Mouse (Mus musculus): Measurements from ENCODE around the gene Itih5. TPM values are rescaled to one million over a fixed set of nuclear protein-coding genes. Genes with fewer than 3 reads are reported as not detected.

The Itih5 gene
- 3.8 and 3.9 TPM in 2 replicates for polyA plus RNA-seq (2015; fragmentation: Nextera tagmentation; extraction: Ambion mirVana)

DNA sequence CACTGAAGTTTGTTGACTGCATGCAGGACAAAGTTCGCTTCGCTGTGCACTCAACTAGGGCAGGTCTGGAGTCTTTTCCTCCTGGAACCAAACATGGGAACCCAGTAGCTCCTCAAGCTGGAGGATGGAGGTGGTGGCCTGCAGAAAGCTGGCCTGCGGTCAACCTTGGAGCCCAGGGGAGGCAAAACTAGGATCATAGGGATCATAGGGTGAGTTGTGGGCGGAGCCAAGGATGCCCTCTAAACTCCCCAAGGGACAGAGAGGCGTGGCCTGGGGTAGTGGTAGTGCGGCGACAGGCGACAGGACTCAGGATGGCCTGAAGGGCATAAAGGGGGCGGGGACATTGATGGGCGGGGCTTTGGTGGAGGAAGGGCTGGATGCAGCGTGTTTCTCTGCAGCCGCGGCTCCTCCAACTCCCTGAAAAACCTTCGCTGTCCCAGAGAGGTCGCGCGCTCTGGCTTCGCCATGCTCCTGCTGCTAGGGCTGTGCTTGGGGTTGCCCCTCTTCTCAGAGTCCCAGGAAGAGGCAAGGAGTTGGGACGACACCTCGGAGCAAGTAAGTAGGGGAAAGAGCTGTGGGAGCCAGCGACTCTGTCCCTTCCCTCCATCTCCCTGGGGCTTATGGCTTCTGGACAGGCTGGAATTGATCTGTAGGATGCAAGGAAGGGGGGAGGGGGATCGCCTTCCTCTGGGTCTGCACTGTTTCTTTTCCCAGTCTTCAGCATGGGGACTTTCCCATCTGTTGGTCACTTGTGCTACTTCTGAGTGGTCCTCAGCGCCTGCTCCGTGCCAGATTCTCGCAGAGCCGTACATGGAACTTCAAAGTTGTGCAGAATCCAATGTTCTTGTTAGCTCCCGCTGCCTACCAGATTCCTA, at the start of gene Itih5:
Gene Itih5, plus strand, starts transcription at position 371 of the 875 bp plus-strand sequence.
- Histone ChIP-seq H3K9me3 (replicated peaks) (no peaks in the 10 kb centered on the region), H3K4me1 (replicated peaks) (peaks cover 21% of the 10 kb centered on the region), H3K9ac (peak within 1 kb of the TSS; percentile 20; the same call in 1 of the 2 replicates), H3K36me3 (replicated peaks) (no peaks in the 10 kb centered on the region), H3K27me3 (no peaks in the 10 kb centered on the region), H3K4me3 (replicated peaks) (peak within 1 kb of the TSS; percentile 54), H3K4me2 (peak within 1 kb of the TSS; percentile 72), H3K27ac (replicated peaks) (0 out of 2 replicates have a peak within 1 kb of the TSS, but pooled peaks have one; percentile 29)
- WGBS (ENCODE audit: insufficient replicate concordance) = 4% methylated on average over 27 of the region's 27 CpGs
- ATAC-seq (ENCODE audit: insufficient read depth) = peak; percentile 75

- H3K4me3 ChIP-seq (replicated peaks) = no peak overlapping the region
- H3K4me2 ChIP-seq = no peak overlapping the region
- no peaks in the 10 kb centered on the region; the same call in 1 of the 2 replicates for H3K36me3 ChIP-seq (replicated peaks)
- 54% methylated on average over 6 of the region's 6 CpGs for WGBS (ENCODE audit: insufficient replicate concordance)
- no peaks in the 10 kb centered on the region for H3K9me3 ChIP-seq (replicated peaks)
- H3K27me3 ChIP-seq = no peaks in the 10 kb centered on the region
- H3K4me1 ChIP-seq (replicated peaks) = no peaks in the 10 kb centered on the region
- ATAC-seq (ENCODE audit: insufficient read depth) = no peak
- H3K9ac ChIP-seq = no peak overlapping the region
- no peak overlapping the region for H3K27ac ChIP-seq (replicated peaks)
Measured at GRCm38 (mm10) chr2:10108535-10109189, 44.7 kb upstream of the Itih5 start.

DNA sequence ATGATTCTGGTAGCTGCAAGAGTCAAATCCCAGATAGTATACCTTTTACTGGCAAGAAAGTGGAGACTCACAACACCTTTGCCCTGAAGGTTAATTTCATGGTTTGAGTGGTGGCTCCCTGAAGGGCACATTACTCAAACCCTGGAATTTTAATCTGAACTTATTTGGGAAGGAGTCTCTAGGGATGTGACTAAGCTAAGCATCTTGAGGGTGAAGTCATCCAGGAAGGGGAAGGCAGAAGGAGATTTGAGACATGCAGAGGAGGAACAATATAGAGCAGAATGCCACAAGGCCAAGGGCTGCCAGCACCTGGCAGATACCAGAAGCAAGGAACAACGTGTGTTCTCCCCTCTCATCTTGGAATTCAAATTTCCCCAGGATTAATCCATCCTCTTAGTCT, 34.6 kb upstream of the Itih5 start:
- Histone ChIP-seq H3K36me3 (replicated peaks) (peaks cover 9% of the 10 kb centered on the region; the same call in 1 of the 2 replicates), H3K9ac (no peak overlapping the region), H3K27ac (replicated peaks) (no peak overlapping the region), H3K4me2 (no peak overlapping the region), H3K4me1 (replicated peaks) (no peaks in the 10 kb centered on the region), H3K27me3 (no peaks in the 10 kb centered on the region), H3K9me3 (replicated peaks) (no peaks in the 10 kb centered on the region), H3K4me3 (replicated peaks) (no peak overlapping the region)
- 32% methylated on average over 1 of the region's 1 CpGs for WGBS (ENCODE audit: insufficient replicate concordance)
- no peak for ATAC-seq (ENCODE audit: insufficient read depth)

- Histone ChIP-seq H3K4me3 (replicated peaks) (no peak overlapping the region), H3K27ac (replicated peaks) (no peak overlapping the region), H3K27me3 (no peaks in the 10 kb centered on the region), H3K4me1 (replicated peaks) (no peaks in the 10 kb centered on the region), H3K4me2 (no peak overlapping the region), H3K36me3 (replicated peaks) (peaks cover 9% of the 10 kb centered on the region; the same call in 1 of the 2 replicates), H3K9ac (no peak overlapping the region), H3K9me3 (replicated peaks) (no peaks in the 10 kb centered on the region)
- ATAC-seq (ENCODE audit: insufficient read depth) = no peak
- WGBS (ENCODE audit: insufficient replicate concordance) = 58% methylated on average over 8 of the region's 8 CpGs
Measured at GRCm38 (mm10) chr2:10119276-10119675, 34.1 kb upstream of the Itih5 start.

GRCm38 (mm10) chr2:10121826-10122225, 31.5 kb upstream of the Itih5 start:
- Histone ChIP-seq H3K4me3 (replicated peaks) (no peak overlapping the region), H3K9me3 (replicated peaks) (no peaks in the 10 kb centered on the region), H3K4me2 (no peak overlapping the region), H3K36me3 (replicated peaks) (0 out of 2 replicates have a peak, but pooled peaks cover 4% of the 10 kb centered on the region), H3K27ac (replicated peaks) (no peak overlapping the region), H3K27me3 (no peaks in the 10 kb centered on the region), H3K4me1 (replicated peaks) (peaks cover 4% of the 10 kb centered on the region; the same call in 1 of the 2 replicates), H3K9ac (no peak overlapping the region)
- ATAC-seq (ENCODE audit: insufficient read depth) = no peak
- WGBS (ENCODE audit: insufficient replicate concordance) = 45% methylated on average over 3 of the region's 3 CpGs

DNA sequence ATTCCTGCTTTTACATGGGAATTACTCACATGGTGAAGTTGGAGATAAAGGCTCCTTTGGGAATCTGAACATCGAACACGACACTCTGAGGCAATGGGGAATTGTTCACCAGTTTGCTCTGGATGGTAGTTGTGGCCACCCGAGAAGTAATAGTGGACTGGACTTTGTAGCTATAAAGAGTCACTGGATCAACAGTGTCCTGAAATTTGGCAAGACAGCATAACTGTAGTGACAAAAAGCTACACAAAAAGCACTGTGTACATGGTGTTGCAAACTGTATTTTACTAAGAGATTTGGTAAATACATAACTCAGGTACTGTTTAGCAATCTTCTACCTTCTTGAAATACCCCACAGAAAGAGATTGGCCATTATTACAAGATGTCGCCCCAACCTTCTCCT, 27.2 kb upstream of the Itih5 start:
- Histone ChIP-seq H3K4me3 (replicated peaks) (no peak overlapping the region), H3K36me3 (replicated peaks) (0 out of 2 replicates have a peak, but pooled peaks cover 4% of the 10 kb centered on the region), H3K27me3 (no peaks in the 10 kb centered on the region), H3K9ac (no peak overlapping the region), H3K27ac (replicated peaks) (peak overlapping the region; percentile 41; the same call in 1 of the 2 replicates), H3K4me1 (replicated peaks) (peaks cover 4% of the 10 kb centered on the region; the same call in 1 of the 2 replicates), H3K4me2 (peak overlapping the region; percentile 31), H3K9me3 (replicated peaks) (no peaks in the 10 kb centered on the region)
- ATAC-seq (ENCODE audit: insufficient read depth) = peak; percentile 55
- WGBS (ENCODE audit: insufficient replicate concordance) = 51% methylated on average over 4 of the region's 4 CpGs

GRCm38 (mm10) chr2:10127471-10127870, 25.9 kb upstream of the Itih5 start:
- Histone ChIP-seq H3K4me3 (replicated peaks) (peak overlapping the region; percentile 15; the same call in 1 of the 2 replicates), H3K36me3 (replicated peaks) (0 out of 2 replicates have a peak, but pooled peaks cover 4% of the 10 kb centered on the region), H3K4me2 (peak overlapping the region; percentile 49), H3K9me3 (replicated peaks) (no peaks in the 10 kb centered on the region), H3K9ac (no peak overlapping the region), H3K27ac (replicated peaks) (peak overlapping the region; percentile 48; the same call in 1 of the 2 replicates), H3K27me3 (no peaks in the 10 kb centered on the region), H3K4me1 (replicated peaks) (peaks cover 4% of the 10 kb centered on the region; the same call in 1 of the 2 replicates)
- no peak for ATAC-seq (ENCODE audit: insufficient read depth)
- WGBS (ENCODE audit: insufficient replicate concordance) = 57% methylated on average over 5 of the region's 5 CpGs

DNA sequence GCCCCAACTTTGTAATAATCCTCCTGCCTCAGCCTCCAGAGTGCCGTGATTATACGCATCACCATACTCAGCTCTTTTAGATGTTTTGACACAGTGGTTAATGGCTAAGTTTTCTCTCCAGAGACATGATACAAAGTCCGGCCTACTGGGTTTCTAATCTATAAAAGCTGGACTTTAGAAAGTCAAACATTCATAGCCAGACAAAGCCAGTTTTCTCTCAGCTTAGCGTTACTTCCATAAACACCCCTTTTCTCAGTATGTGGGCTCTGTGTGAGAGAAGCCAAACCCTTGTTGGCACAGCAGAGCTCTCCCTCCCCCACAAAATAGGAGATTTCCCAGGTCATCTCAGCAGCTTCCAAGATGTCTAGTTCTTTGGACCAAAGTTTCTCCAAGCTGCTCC, 24.8 kb upstream of the Itih5 start:
- Histone ChIP-seq H3K9ac (no peak overlapping the region), H3K9me3 (replicated peaks) (no peaks in the 10 kb centered on the region), H3K4me2 (peak overlapping the region; percentile 49), H3K4me3 (replicated peaks) (peak overlapping the region; percentile 17), H3K36me3 (replicated peaks) (no peaks in the 10 kb centered on the region), H3K27ac (replicated peaks) (peak overlapping the region; percentile 48; the same call in 1 of the 2 replicates), H3K27me3 (no peaks in the 10 kb centered on the region), H3K4me1 (replicated peaks) (peaks cover 6% of the 10 kb centered on the region; the same call in 1 of the 2 replicates)
- ATAC-seq (ENCODE audit: insufficient read depth) = peak; percentile 36; the same call in 1 of the 2 replicates
- 53% methylated on average over 4 of the region's 4 CpGs for WGBS (ENCODE audit: insufficient replicate concordance)

DNA sequence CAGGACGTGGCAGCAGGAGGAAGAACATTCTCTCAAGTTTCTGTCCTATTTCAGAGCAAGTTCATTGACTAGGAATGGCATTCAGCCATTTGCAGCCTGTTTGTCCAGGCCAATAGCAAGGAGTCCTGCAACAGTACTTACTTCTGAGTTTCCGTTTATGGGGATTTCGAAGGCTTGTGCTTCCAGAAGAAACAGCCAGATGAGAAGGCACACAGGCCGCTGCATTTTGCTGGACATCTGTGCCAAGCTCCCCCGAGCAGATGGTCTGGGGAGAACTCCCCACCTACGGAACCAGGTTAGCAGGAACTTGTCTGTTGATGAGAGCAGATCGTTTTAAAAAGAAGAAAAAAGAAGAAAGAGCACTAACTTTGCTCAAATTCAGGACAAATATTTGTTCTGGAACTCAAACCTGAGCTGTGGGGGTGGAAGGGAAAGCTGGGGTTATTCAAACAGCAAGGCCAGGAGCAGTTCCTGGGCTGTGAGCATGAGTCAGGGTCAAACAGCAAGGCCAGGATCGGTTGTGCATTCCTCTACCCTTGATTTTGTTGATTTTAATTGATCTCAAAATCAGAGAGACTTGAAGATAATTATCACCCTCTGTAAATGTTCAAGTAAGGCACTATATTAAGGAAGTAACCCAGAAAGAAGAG, 22.9 kb upstream of the Itih5 start:
- Histone ChIP-seq H3K9ac (no peak overlapping the region), H3K27ac (replicated peaks) (peak overlapping the region; percentile 55; the same call in 1 of the 2 replicates), H3K4me2 (no peak overlapping the region), H3K9me3 (replicated peaks) (no peaks in the 10 kb centered on the region), H3K4me1 (replicated peaks) (peaks cover 6% of the 10 kb centered on the region; the same call in 1 of the 2 replicates), H3K27me3 (no peaks in the 10 kb centered on the region), H3K4me3 (replicated peaks) (peak overlapping the region; percentile 46), H3K36me3 (replicated peaks) (no peaks in the 10 kb centered on the region)
- WGBS (ENCODE audit: insufficient replicate concordance) = 44% methylated on average over 8 of the region's 8 CpGs
- ATAC-seq (ENCODE audit: insufficient read depth) = peak; percentile 51

GRCm38 (mm10) chr2:10131296-10131695, 22.1 kb upstream of the Itih5 start, which contains the start of gene Itih2:
Gene Itih2 (minus strand): TSS chr2:10131396.
- WGBS (ENCODE audit: insufficient replicate concordance) = 60% methylated on average over 4 of the region's 4 CpGs
- ATAC-seq (ENCODE audit: insufficient read depth) = no peak
- no peak within 1 kb of the TSS for H3K4me2 ChIP-seq
- no peak within 1 kb of the TSS for H3K9ac ChIP-seq
- no peaks in the 10 kb centered on the region for H3K36me3 ChIP-seq (replicated peaks)
- H3K4me1 ChIP-seq (replicated peaks) = peaks cover 3% of the 10 kb centered on the region; the same call in 1 of the 2 replicates
- no peaks in the 10 kb centered on the region for H3K27me3 ChIP-seq
- no peaks in the 10 kb centered on the region for H3K9me3 ChIP-seq (replicated peaks)
- H3K27ac ChIP-seq (replicated peaks) = peak within 1 kb of the TSS; percentile 55; the same call in 1 of the 2 replicates
- H3K4me3 ChIP-seq (replicated peaks) = peak within 1 kb of the TSS; percentile 46

Data from liver, embryonic 15.5 days (tissue).